Mouse (Mus musculus): ENCODE results near the gene Flvcr2. TPM values are rescaled to one million over a fixed set of nuclear protein-coding genes. Genes with fewer than 3 reads are reported as not detected.
A peak's percentile ranks its signal among the peaks of the same experiment; 100 is the strongest.

Flvcr2 gene
- polyA plus RNA-seq, 1 experiment from 2014 or later: 2.6 TPM

DNA sequence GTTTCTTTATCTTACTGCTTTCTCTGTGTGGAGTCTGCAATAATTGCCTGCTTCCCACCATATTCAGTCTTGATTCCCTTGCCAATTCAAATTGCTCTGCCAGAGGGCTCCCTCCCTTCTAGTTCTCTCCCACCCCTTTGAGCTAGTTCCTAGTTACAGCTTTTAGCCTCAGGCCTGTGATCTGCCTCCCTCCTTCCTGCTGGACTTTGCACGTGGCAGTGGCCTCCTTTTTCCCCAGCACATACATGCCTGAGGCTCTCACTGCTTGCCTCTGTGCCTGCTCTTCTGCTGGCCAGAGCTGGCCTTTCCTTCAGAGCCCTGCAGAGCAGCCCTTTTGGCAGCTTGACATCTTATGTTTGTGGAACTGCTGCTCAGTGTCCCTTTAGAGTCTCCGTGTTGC lies 116.2 kb downstream of the Flvcr2 start:
- Histone ChIP-seq H3K27ac (ENCODE audit: low read depth, low read length) (no peak overlapping the region), H3K9ac (ENCODE audit: low read length) (no peak overlapping the region), H3K9me3 (replicated peaks; ENCODE audit: control insufficient read depth, low read length) (no peaks in the 10 kb centered on the region), H3K4me2 (ENCODE audit: low read length) (no peak overlapping the region), H3K27me3 (replicated peaks; ENCODE audit: control insufficient read depth, insufficient read depth, low read length) (no peaks in the 10 kb centered on the region), H3K4me3 (ENCODE audit: low read depth, low read length) (no peak overlapping the region), H3K36me3 (ENCODE audit: control insufficient read depth, insufficient read depth, low read length) (peaks cover 9% of the 10 kb centered on the region; the same call in 1 of the 2 replicates), H3K4me1 (ENCODE audit: control insufficient read depth, insufficient read depth, low read length) (peaks cover 6% of the 10 kb centered on the region; the same call in 1 of the 2 replicates)
- 32% methylated on average over 2 of the region's 2 CpGs for WGBS
- peak; percentile 64 for DNase-seq (ENCODE audit: low spot score)
- ATAC-seq: peak; percentile 44; the same call in 1 of the 2 replicates

Small RNA genes within 50 kb of the gene (microRNA-seq; reads per million reads assigned to microRNA genes)
- not detected for gene Gm47285

Other genes with a start within 250 kb of the Flvcr2 start
- gene Jdp2, start 147.5 kb upstream of the Flvcr2 start, polyA plus RNA-seq (2014; fragmentation: Nextera tagmentation; extraction: Ambion mirVana): 0.24 TPM in 1 of 2 replicates, not detected in the other
- gene Batf, start 59.9 kb upstream of the Flvcr2 start, polyA plus RNA-seq (2014; fragmentation: Nextera tagmentation; extraction: Ambion mirVana): 0.94 and 1.5 TPM in 2 replicates
- 102 and 105 TPM in 2 replicates for gene Erg28, start 78.0 kb downstream of the Flvcr2 start, polyA plus RNA-seq (2014; fragmentation: Nextera tagmentation; extraction: Ambion mirVana)
- 15.2 and 15.5 TPM in 2 replicates for gene Ttll5, start 78.1 kb downstream of the Flvcr2 start, polyA plus RNA-seq (2014; fragmentation: Nextera tagmentation; extraction: Ambion mirVana)

All from forebrain, embryonic 14.5 days (tissue).